Mouse (Mus musculus) kidney, postnatal 0 days (tissue): Measurements from ENCODE around the gene Maml3. TPM values are rescaled to one million over a fixed set of nuclear protein-coding genes. Genes with fewer than 3 reads are reported as not detected.

Source experiments
- ATAC-seq: fragments of 200-750 bp; cut with Nextera tagmentation; replicated peaks from 2 replicates; pipeline ENCODE4 v1.8.0; 2017; ENCODE audit warnings: low read depth, moderate number of reproducible peaks, moderate TSS enrichment, moderate library complexity; ENCODE audit not compliant: low FRiP score
- DNase-seq: peaks from one replicate; pipeline ENCODE4 v3.0.0-alpha.2; 2016; ENCODE audit warnings: low spot score
- H3K27ac ChIP-seq: fragments of 300-500 bp; sonication (generic); 2 replicates; pipeline ENCODE4 v1.5.1; 2014; ENCODE audit warnings: mild to moderate bottlenecking
- H3K27me3 ChIP-seq: fragments of 300-500 bp; sonication (generic); 2 replicates; pipeline ENCODE4 v1.6.1; 2014; ENCODE audit warnings: low read length, mixed read lengths; ENCODE audit not compliant: insufficient read depth
- H3K36me3 ChIP-seq: fragments of 300-500 bp; sonication (generic); 2 replicates; pipeline ENCODE4 v1.6.1; 2014; ENCODE audit warnings: low read length, mixed read lengths; ENCODE audit not compliant: insufficient read depth
- H3K4me1 ChIP-seq: fragments of 300-500 bp; sonication (generic); replicated peaks from 2 replicates; pipeline ENCODE4 v1.6.1; 2014; ENCODE audit warnings: antibody characterized with exemption, low read length, mixed read lengths; ENCODE audit not compliant: insufficient read depth
- H3K4me2 ChIP-seq: fragments of 300-500 bp; sonication (generic); 2 replicates; pipeline ENCODE4 v1.6.1; 2014; ENCODE audit warnings: mild to moderate bottlenecking, low read length, moderate library complexity, mixed read lengths
- H3K4me3 ChIP-seq: fragments of 300-500 bp; sonication (generic); replicated peaks from 2 replicates; pipeline ENCODE4 v1.5.1; 2014; ENCODE audit warnings: low read depth, low read length
- H3K9ac ChIP-seq: fragments of 300-500 bp; sonication (generic); 2 replicates; pipeline ENCODE4 v1.6.1; 2014; ENCODE audit warnings: low read depth, low read length
- H3K9me3 ChIP-seq: fragments of 300-500 bp; sonication (generic); replicated peaks from 2 replicates; pipeline ENCODE4 v1.6.1; 2016; ENCODE audit warnings: low read length, inconsistent platforms, mixed read lengths
- CTCF ChIP-seq: IDR thresholded peaks from 2 replicates; pipeline ENCODE4 v1.5.1; 2016; ENCODE audit warnings: antibody characterized with exemption, low read depth, mild to moderate bottlenecking, moderate library complexity
- whole genome bisulfite sequencing: fragments of 180-500 bp; shearing (Covaris S2); extraction: QIAGEN DNeasy Blood & Tissue Kit; methylation state at CpG from one replicate; pipeline ENCODE4 v1.1.7; 2014; 5-methylcytosine and 5-hydroxymethylcytosine counted together
- polyA plus RNA-seq: library from polyadenylated mRNA; unstranded; fragments of >200 nt; fragmentation: Nextera tagmentation; extraction: Ambion mirVana; gene quantifications from 2 replicates; pipeline ENCODE4 v1.2.1, GENCODE M21; 2015

The Maml3 gene
- polyA plus RNA-seq, 1 experiment from 2014 or later = 5.4 TPM

- TF ChIP-seq CTCF = no peak
- H3K4me1 ChIP-seq = peaks cover 27% of the 10 kb centered on the region; the same call in 1 of the 2 replicates
- H3K9ac ChIP-seq = no peak overlapping the region
- peak; percentile 44 for DNase-seq
- no peak overlapping the region for H3K4me2 ChIP-seq
- H3K9me3 ChIP-seq = no peaks in the 10 kb centered on the region
- ATAC-seq = peak; percentile 36; the same call in 1 of the 2 replicates
- peak overlapping the region; percentile 70; the same call in 1 of the 2 replicates for H3K27ac ChIP-seq
- H3K27me3 ChIP-seq = no peaks in the 10 kb centered on the region
- H3K4me3 ChIP-seq = no peak overlapping the region
- 37% methylated on average over 12 of the region's 12 CpGs for WGBS
- no peaks in the 10 kb centered on the region for H3K36me3 ChIP-seq
Observed at GRCm38 (mm10) chr3:51728456-51728855, 376.4 kb downstream of the Maml3 start.

GRCm38 (mm10) chr3:51727968-51728367 lies 376.9 kb downstream of the Maml3 start:
- no peak for TF ChIP-seq CTCF
- peak; percentile 72 for DNase-seq
- H3K27me3 ChIP-seq = no peaks in the 10 kb centered on the region
- no peak for ATAC-seq
- H3K9me3 ChIP-seq = no peaks in the 10 kb centered on the region
- H3K36me3 ChIP-seq = no peaks in the 10 kb centered on the region
- H3K27ac ChIP-seq = peak overlapping the region; percentile 70; the same call in 1 of the 2 replicates
- WGBS = 11% methylated on average over 8 of the region's 8 CpGs
- no peak overlapping the region for H3K9ac ChIP-seq
- H3K4me2 ChIP-seq = no peak overlapping the region
- peaks cover 27% of the 10 kb centered on the region; the same call in 1 of the 2 replicates for H3K4me1 ChIP-seq
- no peak overlapping the region for H3K4me3 ChIP-seq

- H3K4me2 ChIP-seq = no peak overlapping the region
- H3K4me1 ChIP-seq = peaks cover 27% of the 10 kb centered on the region; the same call in 1 of the 2 replicates
- no peak for TF ChIP-seq CTCF
- H3K9me3 ChIP-seq = no peaks in the 10 kb centered on the region
- H3K27ac ChIP-seq = peak overlapping the region; percentile 70; the same call in 1 of the 2 replicates
- no peaks in the 10 kb centered on the region for H3K36me3 ChIP-seq
- no peak for DNase-seq
- no peak for ATAC-seq
- no peak overlapping the region for H3K9ac ChIP-seq
- H3K4me3 ChIP-seq = no peak overlapping the region
- WGBS = 46% methylated on average over 3 of the region's 3 CpGs
- no peaks in the 10 kb centered on the region for H3K27me3 ChIP-seq
Observed at GRCm38 (mm10) chr3:51727487-51727886, 377.4 kb downstream of the Maml3 start.

GRCm38 (mm10) chr3:51726257-51726656 lies 378.6 kb downstream of the Maml3 start:
- H3K4me2 ChIP-seq = no peak overlapping the region
- no peak overlapping the region for H3K27ac ChIP-seq
- H3K4me3 ChIP-seq = no peak overlapping the region
- no peak overlapping the region for H3K9ac ChIP-seq
- no peaks in the 10 kb centered on the region for H3K9me3 ChIP-seq
- ATAC-seq = no peak
- WGBS = 72% methylated on average over 6 of the region's 6 CpGs
- no peaks in the 10 kb centered on the region for H3K36me3 ChIP-seq
- H3K4me1 ChIP-seq = peaks cover 27% of the 10 kb centered on the region; the same call in 1 of the 2 replicates
- no peak for TF ChIP-seq CTCF
- no peak for DNase-seq
- H3K27me3 ChIP-seq = no peaks in the 10 kb centered on the region

- Histone ChIP-seq H3K4me2 (no peak overlapping the region), H3K27me3 (no peaks in the 10 kb centered on the region), H3K4me3 (no peak overlapping the region), H3K9ac (no peak overlapping the region), H3K36me3 (no peaks in the 10 kb centered on the region), H3K9me3 (no peaks in the 10 kb centered on the region), H3K4me1 (peaks cover 15% of the 10 kb centered on the region), H3K27ac (no peak overlapping the region)
- ATAC-seq = no peak
- TF ChIP-seq CTCF = no peak
- DNase-seq = no peak
- 55% methylated on average over 1 of the region's 1 CpGs for WGBS
Observed at GRCm38 (mm10) chr3:51719982-51720381, 384.9 kb downstream of the Maml3 start.

GRCm38 (mm10) chr3:51719373-51719772 lies 385.5 kb downstream of the Maml3 start:
- no peak for TF ChIP-seq CTCF
- Histone ChIP-seq H3K27me3 (no peaks in the 10 kb centered on the region), H3K4me3 (no peak overlapping the region), H3K9ac (no peak overlapping the region), H3K4me2 (no peak overlapping the region), H3K27ac (no peak overlapping the region), H3K4me1 (peaks cover 12% of the 10 kb centered on the region), H3K9me3 (no peaks in the 10 kb centered on the region), H3K36me3 (no peaks in the 10 kb centered on the region)
- DNase-seq (peak; percentile 52), ATAC-seq (no peak)
- WGBS = 73% methylated on average over 3 of the region's 3 CpGs

- Histone ChIP-seq H3K4me3 (no peak overlapping the region), H3K4me1 (peaks cover 16% of the 10 kb centered on the region), H3K36me3 (no peaks in the 10 kb centered on the region), H3K27ac (no peak overlapping the region; the same call in 1 of the 2 replicates), H3K9me3 (no peaks in the 10 kb centered on the region), H3K4me2 (no peak overlapping the region), H3K27me3 (no peaks in the 10 kb centered on the region), H3K9ac (no peak overlapping the region)
- DNase-seq (no peak), ATAC-seq (no peak)
- no peak for TF ChIP-seq CTCF
- 48% methylated on average over 4 of the region's 4 CpGs for WGBS
Observed at GRCm38 (mm10) chr3:51717909-51718308, 387.0 kb downstream of the Maml3 start.
